Mouse (Mus musculus) induced T-regulatory cell, adult 2 months (primary cell): ENCODE measurements around the gene Mrs2.

Source experiments
- DNase-seq: peaks from one replicate; pipeline ENCODE4 v3.0.0-alpha.2; 2012; ENCODE audit warnings: low read depth

Mrs2 gene

DNA sequence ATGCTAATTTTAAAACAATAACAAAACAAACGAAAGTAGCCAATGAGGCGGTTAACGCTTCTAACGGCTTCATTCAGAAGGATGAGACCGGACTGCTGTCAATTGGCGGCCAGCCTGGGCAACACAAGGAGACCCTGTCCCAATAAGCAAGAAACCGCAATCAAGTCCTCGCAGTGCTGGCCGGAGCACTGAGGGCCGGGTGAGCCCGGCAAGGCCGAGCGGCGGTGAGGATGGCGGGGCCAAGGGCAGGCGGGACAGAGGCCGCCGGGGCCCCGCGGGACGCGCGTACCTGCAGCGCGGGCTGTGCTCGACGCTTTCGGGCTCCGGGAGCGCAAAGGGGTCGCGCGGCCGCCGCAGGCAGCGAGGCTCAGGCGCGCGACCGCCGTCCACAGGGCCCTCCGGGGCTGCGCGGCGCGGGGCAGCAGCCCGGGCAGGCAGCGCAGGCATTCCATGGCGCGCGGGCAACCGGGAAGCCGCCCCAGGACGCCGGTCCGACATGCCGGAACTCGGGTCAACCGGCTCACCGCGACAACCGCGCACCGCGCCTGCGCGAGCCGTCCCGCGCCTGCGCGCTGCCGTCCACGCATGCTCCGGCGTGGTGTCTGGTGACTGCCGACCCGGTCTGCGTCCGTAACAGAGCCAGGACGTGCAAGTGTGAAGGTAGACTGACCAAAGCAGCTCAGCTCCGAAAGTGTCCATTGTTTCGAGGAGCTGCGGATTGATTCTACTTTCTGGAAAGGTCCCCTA is at the start of gene Mrs2:
Mrs2 (minus strand) TSS at position 587 of the 747 bp plus-strand sequence.
- DNase-seq, result peak; percentile 90

GRCm38 (mm10) chr13:25069765-25070164 is 49.6 kb upstream of the Mrs2 start:
- no peak for DNase-seq

DNA sequence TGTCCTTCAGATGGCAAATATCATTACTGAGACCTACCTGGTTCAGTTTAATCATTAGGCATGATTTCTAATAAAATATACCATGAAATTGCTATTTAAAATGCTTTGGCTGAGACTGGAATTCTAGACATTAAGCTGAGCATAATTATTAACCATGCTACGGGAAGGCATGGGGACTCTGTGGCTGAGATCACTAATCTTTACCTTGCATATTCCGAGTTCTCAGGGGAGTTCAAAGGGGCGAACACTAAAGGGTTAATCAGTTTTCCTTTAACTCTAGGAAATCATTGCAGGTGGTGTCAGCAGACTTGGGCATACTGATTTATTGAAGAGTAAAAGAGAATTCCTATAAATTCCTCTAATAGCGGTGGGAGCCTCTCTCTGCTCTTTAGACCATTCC is 47.0 kb upstream of the Mrs2 start:
- DNase-seq, result no peak

DNA sequence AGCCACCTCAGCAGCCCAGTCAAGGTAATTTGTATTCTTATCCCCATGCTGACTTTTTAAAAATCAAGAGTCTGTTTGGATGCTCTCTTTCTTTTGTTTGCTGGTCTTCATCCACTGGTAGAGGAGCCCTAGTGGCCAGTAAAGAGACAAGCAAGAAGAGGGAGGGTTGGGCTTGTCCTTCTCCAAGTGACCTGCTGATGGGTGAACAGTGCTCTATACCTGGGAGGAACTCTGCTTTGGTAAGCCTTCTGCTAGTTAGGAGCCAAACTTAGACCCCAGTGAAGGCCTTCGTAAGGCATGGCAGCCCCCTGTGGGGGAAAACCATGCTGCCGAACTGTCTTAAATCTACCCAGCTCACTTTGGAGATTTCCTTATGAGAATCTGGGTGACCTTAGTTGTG is 46.5 kb upstream of the Mrs2 start:
- no peak for DNase-seq

GRCm38 (mm10) chr13:25055873-25056667 is 35.9 kb upstream of the Mrs2 start, which contains the start of gene Dcdc2a:
Gene Dcdc2a, plus strand, starts transcription at chr13:25056004.
- peak; percentile 20 for DNase-seq

- peak; percentile 63 for DNase-seq
Measured at GRCm38 (mm10) chr13:25055111-25055554, 35.0 kb upstream of the Mrs2 start.

- DNase-seq, result no peak
Measured at GRCm38 (mm10) chr13:25052671-25053070, 32.5 kb upstream of the Mrs2 start.

DNA sequence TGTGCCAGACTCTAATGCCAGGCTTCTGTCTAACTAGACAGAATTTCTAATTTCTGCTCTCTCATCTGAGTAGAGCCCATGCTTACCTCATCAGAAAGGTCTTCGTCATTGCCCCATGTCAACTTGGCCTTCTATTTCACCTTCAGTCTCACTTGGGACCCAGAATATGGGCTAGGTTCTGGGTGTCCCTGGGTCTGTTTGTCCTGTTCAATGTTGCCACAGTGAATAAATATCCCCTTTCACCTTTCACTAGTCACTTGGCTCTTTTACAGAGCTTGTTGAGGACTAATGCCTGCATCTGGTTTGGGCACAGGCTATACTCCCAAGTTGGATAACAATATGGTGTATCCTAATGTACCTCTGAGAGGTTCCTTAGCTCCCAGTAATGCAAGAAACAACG is 19.3 kb upstream of the Mrs2 start:
- no peak for DNase-seq

GRCm38 (mm10) chr13:25027114-25027425 is 6.9 kb upstream of the Mrs2 start:
- DNase-seq, result no peak

DNA sequence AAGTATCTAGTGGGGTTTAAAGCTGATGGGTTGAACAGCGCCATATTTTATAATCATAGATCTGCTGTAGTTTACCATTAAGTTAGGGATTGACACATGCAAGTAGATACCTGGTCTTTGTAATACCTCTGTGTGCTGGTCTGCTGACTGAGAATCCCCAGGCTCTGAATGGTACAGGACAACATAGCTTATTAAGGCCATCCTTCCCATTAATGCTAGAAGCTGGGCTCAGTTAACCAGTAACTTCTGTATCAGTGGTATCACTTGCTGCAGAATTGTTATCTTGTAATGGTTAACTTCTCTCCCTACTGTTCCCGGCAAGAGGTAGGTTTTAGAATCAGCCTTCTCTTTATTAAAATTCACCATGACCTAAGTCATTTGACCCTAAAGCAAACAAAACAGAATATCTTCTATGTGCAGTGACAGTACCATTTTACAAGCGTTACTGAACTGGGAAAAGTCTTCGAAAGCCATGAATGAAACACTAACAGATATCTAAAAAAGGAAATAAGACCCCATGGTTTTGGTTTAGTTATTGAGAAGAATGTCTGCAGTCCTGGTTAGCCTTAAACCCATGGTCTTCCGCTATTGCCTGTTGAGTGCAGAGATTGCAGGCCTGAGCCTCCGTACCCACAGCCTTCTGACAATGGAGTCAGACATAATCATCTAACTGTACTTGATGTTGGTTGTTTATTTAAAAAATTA is 6.4 kb upstream of the Mrs2 start:
- DNase-seq, result no peak

DNA sequence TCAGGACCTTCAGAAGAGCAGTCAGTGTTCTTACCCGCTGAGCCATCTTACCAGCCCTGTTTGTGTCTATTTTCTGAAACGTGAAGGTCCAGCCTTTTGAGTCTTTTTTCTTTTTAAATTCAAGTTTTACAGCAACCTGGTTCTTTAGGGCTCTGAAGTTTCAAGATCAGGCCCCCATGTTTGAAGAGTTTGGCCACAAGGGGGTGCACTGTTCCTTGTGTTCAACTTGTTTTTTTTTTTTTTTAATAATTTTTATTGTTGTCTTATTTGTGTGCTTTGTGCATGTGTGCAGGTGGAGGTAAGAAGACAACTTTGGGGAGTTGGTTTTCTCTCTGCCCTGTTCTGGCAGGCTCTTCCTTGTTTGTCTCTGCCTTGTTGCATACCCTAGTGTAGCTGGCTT is 4.5 kb upstream of the Mrs2 start:
- peak; percentile 80 for DNase-seq

DNA sequence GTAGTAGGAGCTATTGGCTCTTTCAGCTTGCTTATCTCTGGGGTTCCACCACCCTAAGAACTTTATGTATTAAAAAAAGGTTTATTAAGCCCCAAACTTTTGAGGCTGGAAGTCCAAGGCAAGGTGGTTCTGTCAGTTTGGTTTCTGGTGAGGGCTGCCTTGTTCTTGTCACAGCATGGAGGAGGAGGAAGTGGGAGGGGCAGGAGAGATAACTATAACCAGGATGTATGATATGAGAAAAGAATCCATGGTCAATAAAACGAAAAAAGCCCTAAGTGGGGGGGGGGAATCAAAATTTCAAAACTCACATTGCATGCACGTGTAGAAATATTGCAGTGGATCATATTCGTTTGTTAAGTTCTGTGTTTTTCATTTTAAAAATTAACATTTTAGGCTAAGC is 3.0 kb upstream of the Mrs2 start:
- DNase-seq, result no peak

GRCm38 (mm10) chr13:25022386-25022785 is 2.2 kb upstream of the Mrs2 start:
- DNase-seq, result no peak

DNA sequence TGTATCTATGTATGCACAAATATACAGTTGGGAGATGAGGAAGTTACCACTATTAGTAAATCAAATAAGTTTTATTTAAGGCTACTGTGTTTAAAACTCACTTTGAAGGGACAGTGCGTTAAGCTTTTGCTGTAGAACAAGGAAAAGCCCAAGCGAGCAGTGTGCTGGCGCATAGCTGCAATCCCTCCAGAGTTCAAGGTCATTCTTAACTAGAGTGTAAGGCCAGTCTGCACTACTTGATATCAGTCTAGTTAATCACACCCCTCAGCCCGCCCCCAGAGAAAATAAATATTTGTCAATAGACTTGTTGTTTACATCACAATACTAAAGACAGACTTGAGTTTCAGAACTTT is 337 bp upstream of the Mrs2 start:
- DNase-seq, result no peak

GRCm38 (mm10) chr13:25018316-25018715 is 1.9 kb downstream of the Mrs2 start:
- DNase-seq, result no peak

- DNase-seq, result peak; percentile 36
Measured at GRCm38 (mm10) chr13:25007115-25007514, 13.1 kb downstream of the Mrs2 start.

DNA sequence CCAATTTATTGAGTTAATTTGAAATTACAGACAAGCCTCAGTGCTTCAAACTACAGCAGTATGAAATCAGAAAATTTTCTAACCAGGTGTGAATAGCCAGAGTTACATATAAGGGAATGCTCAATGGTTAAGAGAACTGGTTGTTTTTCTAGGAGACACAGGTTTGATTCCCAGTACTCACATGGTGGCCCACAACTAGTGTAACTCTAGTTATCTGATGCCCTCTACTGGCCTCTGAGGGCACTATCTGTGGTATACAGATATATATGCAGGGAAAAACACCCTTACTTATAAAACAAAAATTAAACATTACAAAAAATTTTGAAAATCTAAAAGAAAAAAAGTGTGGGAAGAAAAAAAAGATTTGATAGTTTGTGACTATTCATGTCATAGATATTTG is 17.2 kb downstream of the Mrs2 start:
- DNase-seq, result peak; percentile 27

DNA sequence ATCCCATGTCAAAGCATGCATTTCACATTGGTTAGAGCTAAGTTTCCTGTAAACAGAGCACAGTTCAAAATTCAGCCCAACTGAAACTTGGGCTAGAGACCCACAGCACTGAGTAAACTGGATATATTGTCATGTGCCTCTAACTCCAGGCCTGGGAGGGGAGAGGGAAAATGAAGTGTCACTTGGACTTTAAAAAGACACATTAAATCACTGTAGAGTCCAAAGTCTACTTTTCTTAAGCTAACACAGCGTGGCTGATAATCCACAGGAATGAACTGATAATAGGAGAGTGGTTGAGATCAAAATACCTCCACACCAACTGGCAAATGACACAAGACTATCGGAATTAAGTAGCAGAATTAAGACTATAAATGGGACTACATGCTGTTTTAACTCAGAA is 20.6 kb downstream of the Mrs2 start:
- no peak for DNase-seq

DNA sequence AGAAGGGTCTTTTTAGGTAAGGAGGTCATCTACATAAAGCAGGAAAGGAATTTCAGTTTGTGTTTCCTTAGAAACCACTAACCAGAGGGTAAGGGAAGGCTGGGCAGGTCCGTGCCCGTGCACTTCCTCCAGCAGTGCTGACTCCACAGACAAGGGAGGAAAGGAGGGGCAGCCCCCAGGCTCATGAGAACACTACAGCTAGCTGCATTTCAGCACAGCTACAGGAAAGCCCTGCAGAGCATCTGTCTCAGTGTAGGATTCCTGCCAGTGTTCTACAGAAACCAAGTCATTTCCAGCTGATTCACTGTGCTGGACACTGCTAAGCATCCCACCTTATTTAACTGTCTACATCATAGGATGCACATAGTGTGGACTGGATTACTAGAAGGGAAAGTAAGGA is 27.0 kb downstream of the Mrs2 start:
- no peak for DNase-seq

DNA sequence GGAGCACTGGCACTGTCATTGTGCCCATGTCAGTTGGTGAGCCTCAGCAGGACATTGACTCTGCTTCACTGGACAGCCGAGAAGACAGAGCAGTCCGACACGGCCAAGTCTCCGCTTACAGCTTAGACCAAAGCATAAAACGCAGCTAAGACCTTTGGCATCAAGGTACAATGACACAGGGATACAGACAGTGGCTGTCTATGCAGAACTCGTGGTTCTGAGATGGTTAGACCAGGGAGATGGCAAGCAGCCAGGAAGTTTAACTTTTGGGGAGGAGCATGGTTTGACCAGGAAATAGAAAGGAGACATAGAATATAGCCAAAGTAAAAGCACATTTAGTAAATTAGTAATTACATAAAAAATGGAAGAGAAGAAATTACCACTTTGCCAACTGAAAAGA is 31.2 kb downstream of the Mrs2 start:
- no peak for DNase-seq

DNA sequence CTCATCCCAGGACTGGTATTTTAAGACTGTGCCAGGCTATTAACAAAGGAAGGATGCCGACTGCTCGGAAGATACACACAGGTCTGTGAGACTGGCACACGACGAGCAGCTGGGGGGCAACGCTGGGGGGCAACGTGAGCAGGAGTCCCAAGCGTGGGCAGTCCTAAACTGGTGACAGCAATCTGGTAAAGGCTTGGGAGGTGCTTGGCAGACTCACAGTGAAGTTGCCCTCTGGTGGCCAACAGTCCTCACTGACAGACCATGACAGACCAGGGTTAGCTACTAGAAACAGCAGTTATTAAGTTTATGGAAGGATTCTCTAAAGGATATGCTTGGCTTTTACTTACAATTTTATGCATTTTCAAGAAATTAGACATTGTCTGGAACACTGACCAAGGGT is 31.8 kb downstream of the Mrs2 start:
- peak; percentile 74 for DNase-seq

- DNase-seq, result no peak
Measured at GRCm38 (mm10) chr13:24985435-24985834, 34.7 kb downstream of the Mrs2 start.

DNA sequence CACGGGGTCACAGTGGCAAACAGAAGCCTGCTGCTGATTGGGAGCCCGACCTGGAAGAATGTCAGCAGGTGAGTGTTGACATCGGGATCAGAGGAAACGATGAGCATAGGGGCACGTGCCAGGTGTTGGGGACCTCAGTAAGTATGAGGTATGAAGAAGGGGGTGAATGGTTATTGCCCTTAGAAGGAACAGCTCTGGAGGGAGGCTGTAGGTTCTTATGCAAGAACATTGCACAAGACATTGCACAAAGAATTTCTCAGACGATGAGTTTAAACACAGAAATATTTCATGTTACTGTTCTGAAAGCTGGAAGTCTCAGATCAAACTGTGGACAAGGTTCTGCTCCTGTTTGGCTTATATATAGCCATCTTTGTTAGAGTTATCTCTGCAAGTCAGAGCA is 39.1 kb downstream of the Mrs2 start:
- DNase-seq, result no peak
